Mouse (Mus musculus) heart, adult 8-10 months (tissue): ENCODE measurements around the gene Stx6. TPM values are rescaled to one million over a fixed set of nuclear protein-coding genes. Genes with fewer than 3 reads are reported as not detected.
"Not testable (repeated sequence)": the region's sequence is repeated elsewhere in the genome, so short reads cannot be mapped to it uniquely, and the experiment has no call there.

Experiments used
- DNase-seq: peaks from one replicate; pipeline ENCODE4 v3.0.0; 2022; ENCODE audit warnings: low spot score
- total RNA-seq, 4 experiments: library from RNA; stranded (reverse); gene quantifications; 2 replicates each; pipeline ENCODE4 v1.2.4; 2022

The Stx6 gene
- total RNA-seq, 4 experiments from 2014 or later, result 20.0 to 24.4 (median 23.4) TPM

DNA sequence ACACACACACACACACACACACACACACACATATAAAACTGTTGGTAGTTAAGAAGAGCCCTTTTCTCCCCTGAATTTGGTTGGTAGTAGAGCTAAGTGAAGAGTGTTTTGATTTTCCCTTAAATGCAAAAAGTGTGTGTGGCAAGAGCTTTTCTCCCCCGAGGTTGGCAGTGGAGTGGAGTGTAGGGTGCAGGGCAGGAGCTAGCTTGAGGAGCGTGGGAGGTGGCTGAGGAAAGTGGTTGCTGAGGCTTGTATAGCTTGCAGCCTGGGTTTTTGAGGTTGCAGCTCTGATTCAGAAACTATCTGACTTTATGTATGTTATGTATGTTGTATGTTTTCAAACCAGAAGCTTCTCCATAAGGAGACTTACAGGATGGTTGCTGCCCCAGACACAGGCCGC is 8.9 kb downstream of the Stx6 start:
- DNase-seq, result no peak

DNA sequence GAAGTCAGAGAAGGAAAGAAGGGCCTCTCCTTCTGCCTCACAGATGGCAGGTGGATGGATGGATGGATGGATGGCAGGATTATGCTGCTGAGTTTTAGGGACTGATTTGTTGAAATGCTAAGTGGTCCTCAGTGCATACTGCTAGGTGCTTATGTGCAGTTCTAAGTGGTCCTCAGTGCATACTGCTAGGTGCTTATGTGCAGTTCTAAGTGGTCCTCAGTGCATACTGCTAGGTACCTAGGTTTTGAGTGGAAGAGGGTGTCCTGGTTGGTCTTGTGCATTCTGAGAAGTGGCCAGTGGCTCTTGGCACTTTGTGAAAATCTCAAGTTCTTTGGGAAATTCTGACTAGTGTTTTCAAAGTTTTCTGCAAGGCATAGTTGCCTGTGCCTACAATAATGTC is 11.4 kb downstream of the Stx6 start:
- no peak for DNase-seq

DNA sequence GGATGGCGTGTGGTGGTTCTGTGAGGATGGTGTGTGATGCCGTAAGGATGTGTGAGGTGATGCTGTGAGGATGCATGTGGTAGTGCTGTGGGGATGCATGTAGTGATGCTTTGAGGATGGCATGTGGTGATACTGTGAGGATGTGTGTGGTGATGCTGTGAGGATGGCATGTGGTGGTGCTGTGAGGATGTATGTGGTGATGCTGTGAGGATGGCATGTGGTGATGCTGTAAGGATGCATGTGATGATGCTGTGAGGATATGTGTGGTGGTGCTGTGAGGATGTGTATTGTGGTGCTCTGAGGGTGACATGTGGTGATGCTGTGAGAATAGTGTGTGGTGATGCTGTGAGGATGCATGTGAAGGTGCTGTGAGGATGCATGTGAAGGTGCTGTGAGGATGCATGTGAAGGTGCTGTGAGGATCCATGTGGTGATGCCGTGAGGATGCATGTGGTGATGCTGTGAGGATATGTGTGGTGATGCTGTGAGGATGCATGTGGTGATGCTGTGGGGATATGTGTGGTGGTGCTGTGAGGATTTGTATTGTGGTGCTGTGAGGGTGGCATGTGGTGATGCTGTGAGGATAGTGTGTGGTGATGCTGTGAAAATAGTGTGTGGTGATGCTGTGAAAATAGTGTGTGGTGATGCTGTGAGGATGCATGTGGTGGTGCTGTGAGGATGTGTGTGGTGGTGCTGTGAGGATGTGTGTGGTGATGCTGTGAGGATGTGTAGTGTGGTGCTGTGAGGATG is 14.6 kb downstream of the Stx6 start:
- no peak for DNase-seq

DNA sequence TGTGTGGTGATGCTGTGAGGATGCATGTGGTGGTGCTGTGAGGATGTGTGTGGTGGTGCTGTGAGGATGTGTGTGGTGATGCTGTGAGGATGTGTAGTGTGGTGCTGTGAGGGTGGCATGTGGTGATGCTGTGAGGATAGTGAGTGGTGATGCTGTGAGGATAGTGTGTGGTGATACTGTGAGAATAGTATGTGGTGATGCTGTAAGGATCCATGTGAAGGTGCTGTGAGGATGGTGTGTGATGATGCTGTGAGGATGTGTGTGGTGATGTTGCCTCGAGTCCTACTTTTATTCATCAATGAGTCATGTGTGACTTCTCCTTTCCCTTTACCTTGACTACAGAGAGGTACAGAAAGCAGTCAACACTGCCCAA is 15.1 kb downstream of the Stx6 start:
- not testable (repeated sequence) for DNase-seq

DNA sequence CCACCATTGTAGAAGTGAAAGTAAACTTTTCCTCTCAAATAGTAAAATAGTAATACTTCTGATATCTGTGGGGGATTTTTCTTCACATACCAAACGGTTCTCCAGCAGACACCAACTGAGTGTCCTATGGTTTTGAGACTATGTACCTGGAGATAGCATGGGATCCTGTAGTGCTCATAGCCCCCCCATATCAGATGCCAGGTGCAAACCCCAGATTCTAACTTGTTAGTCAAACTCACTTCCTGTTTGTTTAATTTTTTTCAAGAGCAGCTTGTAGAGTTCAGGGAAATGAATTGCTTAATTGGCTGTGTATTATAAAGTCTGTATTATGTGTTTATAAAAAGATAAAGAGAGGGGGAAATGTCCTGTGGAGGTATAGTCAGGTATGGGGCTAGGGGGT is 15.9 kb downstream of the Stx6 start:
- no peak for DNase-seq

DNA sequence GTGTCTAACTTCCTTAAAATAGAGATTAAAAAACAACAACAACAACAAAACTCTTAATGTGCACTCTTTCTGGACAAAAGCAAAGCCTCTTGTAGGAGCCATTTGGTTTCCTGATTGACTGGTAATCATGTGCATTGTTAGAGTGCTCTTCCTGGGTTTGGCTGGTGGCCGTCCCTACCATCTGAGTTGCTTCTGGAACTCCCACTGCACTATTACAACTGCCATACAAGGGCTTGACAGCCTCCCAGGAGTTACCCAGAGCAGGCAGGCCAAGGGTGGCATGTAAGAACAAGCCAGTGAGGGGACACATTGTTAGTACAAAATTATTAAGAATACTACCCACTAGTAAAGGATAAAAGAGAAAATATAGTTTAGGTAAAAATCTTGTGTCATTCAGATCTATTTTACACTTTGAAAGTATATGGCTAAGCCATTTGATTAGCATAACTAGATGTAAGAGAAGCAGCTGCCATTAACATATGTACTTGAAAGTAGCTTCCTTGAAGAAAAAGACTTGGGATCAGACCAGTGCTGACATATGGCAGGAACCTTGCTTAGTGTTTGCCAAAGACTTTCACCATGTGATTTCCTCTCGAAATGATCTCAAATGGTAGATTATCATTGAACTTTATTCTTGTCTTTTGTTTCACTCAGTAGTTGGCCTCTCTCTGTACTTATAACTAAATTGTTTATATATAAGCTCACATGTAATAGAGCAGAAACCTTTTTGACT is 19.8 kb downstream of the Stx6 start:
- no peak for DNase-seq

DNA sequence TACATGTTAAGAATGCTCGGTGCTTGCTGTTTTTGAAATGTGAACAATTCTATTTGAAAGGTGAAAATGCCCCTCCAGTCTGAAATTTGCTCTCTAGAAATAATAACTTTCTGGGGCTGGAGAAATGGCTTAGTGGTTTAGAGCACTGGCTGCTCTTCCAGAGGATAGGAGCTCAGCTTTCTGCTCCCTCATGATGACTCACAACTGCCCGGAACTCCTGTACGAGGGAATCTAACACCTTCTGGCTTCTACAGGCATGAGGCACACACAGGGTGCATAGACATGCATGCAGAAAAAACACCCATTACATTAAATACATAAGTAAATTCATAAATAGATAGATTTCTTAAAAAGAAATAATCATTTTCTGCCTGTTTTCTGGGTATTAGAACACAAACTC is 25.7 kb downstream of the Stx6 start:
- no peak for DNase-seq

DNA sequence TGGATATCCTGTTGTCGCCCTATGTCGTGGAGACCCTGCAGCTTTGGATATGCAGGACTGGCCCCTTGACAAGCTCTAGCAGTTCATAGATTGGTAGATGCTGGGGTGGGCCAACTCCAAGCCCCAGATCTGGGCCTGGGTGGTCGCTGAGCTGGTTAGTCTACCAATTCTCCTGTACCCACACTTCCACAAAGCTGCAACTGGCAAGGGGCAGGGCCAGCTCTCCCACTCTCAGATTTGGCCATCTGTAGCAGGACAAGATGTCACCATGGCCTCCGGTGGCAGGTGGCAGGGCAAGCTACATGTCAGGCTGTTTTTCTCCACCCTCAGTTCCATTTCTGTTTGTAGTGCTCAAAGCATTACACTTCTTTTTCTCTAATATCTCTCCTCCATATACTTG is 30.1 kb downstream of the Stx6 start:
- DNase-seq, result no peak

DNA sequence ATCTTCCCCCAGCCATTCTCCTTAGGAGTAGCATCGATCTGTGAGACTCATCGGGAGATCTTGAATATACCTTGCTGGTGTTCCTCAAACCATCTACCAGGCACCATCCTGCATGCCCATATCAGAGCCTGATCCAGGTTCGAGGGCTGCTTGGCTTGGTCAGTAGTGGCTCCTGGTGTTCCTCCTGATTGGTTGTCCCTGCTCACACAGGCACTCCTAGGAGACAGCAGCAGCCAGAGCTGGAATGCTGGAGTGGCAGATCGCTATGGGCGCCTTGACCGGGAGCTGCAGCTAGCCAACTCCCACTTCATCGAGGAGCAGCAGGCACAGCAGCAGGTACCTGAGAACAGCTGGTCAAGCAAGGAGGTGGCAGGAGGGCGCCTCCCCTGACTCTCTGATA is 32.7 kb downstream of the Stx6 start:
- DNase-seq, result no peak

DNA sequence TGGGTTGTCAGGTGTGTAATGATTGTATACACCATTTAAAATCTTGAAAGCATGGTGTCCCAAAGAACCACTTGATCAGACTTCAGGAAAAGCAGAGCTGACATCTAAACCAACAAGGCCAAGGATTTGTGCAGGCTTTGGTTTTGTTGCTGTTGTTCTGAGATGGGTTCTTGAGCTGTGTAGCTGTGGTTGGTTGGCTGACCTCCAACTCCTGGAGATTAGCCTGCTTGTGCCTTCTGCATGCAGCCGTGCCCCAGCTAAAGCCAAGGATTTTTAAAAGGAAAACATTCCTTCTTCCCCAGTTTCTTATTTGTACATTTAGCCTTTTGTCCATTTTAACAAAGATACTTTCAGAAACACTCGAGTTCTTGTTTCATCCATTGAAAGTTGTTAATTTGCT is 33.2 kb downstream of the Stx6 start:
- DNase-seq, result peak; percentile 19

DNA sequence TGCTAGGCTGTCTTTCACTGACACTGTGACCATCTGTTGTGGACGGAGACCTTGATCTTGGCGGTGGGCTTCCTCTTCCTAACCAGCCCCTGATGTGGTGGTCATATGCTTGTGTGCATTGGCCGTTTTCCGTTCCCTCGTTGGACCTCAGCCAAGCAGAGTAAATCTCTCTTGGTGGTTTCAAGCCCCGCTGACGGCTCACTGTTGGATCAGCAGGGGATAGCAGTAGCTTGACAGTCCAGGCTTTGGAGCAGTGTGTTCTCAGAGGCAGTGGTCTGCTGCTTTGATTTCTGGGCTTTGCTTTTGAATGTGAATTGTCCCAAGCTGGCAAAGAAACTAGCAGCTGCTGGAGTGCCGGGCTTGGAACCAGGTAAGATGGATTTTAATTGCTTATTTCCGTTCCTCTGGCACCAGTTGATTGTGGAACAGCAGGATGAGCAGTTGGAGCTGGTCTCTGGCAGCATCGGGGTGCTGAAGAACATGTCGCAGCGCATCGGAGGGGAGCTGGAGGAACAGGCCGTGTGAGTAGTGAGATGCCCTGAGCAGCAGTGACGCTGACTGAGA is 34.4 kb downstream of the Stx6 start:
- DNase-seq, result no peak

DNA sequence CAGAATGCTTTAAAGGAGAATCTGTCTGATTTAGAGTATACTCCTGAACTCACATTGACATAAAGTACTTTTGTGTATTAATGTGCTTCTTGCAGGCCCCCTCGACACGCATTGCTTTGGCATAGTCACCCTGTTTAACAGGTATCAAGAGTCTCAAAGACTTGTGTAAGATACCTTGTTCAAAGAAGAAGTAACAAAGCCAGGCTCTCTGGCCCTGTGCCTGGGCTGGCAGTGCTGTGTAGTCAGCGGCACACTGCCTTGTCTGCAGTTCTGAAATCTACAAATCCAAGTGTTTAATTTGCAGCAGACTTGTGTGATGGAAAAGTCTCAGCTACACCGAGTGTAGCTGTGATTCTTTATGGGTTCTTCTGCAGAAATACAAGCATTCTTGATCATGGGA is 38.2 kb downstream of the Stx6 start:
- no peak for DNase-seq

DNA sequence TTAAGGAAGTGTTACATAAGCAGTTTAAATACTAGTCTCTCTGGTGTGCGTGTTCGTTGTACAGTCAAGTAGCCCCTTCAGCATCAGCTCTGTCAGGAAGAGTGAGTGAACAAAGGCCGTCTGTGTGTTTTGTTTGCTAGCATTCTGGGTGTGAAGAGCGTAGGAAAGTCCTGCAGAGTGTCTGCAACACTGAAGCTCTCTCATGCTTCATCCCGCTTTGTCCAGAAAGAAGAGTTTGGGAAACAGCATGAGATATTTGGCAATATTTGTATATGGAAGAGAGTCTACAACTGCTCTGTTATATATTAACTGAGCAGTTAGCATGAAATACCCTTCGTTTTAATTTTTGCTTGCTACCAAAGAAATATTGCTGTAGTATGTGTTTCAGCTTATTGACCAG is 41.0 kb downstream of the Stx6 start:
- no peak for DNase-seq

DNA sequence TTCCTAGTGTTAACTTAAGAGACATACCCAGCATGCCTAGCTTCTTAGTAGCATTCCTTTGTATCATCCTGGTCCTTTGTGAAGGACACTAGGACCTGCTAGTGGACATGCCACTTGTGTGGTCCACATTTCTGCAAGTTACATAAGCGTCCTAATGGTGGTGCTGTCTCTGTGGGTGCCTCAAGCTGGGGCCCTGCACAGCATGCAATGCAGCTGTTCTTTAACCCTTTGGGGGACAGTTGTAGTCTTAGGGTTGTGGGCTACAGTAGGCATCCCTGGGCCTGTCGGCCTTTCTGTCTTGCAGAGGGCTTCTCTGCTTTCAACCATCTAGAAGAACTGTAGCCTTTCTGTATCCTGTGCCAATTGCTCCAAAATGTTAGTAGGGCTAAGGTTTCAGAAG is 42.5 kb downstream of the Stx6 start:
- no peak for DNase-seq

DNA sequence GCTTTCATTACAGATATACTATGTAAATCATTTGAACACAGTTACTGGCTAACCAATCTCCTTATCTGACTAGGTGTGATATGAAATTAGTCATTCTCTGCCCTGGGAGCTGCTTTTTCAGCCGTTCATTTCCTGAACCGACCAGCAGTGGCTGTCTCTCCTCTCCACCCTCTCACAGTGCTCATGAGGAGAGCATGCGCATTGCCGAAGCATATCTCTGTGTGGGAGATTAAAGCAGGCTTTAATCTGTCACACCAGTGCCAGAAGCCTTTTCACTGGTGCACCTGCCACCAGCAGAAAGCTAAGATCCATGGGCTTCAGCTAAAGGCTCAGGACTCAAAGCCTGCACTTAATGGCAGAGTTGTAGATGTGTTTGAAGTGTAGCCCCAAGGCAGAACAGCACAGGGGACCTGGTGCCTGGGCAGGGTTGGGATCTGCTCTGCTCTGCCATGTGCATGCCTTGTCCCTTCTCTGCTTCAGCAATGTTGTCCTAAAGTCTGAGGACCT is 42.9 kb downstream of the Stx6 start:
- DNase-seq, result no peak

DNA sequence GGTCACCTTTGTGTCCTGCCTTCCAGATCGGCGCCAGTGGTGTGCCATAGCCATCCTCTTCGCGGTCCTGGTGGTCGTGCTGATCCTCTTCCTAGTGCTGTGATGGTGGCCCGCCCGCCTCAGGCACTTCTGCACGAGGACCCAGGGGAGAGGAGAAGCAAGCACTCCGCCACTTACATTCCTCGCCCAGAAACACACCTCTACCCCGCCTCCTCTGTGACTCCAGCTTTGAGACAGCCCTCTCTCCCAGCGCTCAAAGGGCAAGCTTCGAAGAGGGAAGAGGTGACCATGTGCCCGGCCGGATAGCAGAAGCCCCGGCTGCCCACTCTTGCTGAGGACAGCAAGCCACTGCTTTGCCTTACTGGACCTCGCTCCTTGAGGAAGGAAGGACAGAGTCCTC is 43.4 kb downstream of the Stx6 start:
- no peak for DNase-seq

DNA sequence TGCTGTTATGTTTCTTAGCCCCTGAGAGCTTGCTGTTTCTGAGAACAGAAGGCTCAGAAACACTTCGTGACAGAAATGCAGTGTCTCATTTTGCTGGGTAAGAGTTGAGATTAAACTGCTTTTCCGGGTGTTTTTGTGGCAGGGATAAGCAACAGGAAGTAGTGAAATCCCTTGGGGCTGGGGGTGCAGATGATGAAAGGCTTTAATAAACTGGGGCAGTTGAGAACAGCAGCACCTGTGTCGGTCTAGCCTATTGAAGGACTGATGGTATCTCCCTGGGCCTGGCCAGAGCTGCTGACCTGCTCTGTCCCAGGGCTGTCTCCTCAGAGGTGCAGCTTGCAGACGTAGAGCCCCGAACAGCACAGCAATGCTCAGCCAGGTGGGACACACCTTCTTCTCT is 44.0 kb downstream of the Stx6 start:
- DNase-seq, result no peak

DNA sequence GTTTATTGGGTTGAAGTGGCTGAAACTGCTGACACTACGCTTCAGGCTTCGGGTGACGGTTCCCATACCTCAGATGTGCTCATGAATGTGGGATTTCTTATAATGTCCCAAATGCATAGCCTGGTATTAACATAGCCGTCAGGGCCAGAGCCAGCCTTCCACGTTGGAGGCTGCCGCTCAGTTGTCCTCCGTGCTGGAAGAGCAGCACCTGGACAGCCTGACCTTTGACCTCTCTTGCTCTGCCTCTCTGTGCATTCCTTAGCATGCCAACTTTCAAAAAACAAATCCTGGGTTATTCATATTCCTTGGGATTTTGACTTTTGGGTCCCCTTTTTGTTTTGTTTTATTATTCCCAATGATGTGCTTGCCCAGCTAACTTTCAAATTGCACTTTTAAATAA is 44.6 kb downstream of the Stx6 start:
- DNase-seq, result no peak

DNA sequence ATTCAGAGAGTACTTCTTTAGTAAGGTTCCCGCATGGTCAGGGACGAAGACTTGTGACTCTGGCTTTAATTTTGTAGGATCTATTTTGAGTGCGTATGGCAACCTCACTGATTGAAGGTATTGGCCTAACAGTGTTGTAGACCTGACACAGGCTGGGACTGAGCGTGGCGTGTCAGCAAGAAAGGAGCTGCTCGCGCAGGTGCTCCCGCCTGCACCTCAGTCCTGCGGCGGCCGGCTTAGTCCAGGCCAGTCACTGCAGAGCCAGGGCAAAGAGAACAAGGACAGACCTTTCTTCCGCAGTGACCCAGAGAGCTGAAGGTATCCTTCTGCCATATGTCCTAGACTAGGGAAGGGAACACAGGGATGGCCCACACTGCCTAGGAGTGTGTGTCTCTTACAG is 45.4 kb downstream of the Stx6 start:
- DNase-seq, result no peak

DNA sequence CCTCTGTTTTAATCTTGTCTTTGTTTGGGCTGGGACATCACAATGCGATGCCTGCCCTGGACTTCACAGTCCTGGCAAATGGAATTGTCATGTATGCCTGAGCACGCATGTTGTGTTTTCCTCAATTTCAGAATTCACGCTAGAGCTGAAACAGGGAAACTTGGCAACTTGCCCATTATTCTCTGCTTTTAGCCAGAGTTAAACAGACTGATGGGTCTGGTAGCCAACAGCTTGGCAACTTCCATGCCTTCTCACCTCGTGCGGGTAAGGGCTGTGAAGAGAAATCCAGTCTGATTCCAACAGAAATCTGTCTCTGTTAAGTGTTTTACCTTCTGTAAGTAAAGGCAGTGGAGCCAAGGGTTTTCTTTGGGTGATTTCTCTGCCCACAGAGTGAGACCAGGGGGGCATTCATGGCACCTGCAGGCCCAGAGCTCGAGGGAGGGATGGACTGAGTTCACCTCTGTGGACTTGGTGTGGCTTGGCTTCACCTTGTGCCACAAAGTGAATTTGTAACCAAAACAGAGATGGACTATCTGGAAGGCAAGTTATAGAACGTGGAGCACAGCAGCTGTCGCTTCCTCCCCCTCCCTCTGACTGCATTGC is 46.1 kb downstream of the Stx6 start:
- no peak for DNase-seq

DNA sequence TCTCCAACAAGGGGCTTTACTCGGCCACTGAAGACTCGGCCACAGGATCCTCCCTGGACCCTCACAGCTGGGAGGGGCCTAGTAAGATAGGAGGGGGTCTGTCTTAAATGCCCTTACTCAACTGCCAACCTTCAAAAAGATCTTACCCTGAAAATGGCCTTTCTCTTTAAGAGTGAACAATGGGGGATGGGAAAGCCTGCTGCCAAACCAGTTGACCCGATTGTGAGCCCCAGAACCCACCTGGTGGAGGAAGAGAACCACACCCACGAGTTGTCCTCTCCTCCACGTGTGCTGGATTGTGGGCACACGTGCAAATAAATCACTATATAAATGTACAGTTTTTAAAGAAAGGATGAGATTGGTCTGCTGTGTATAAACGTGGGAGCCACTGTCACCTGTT is 46.8 kb downstream of the Stx6 start:
- no peak for DNase-seq

DNA sequence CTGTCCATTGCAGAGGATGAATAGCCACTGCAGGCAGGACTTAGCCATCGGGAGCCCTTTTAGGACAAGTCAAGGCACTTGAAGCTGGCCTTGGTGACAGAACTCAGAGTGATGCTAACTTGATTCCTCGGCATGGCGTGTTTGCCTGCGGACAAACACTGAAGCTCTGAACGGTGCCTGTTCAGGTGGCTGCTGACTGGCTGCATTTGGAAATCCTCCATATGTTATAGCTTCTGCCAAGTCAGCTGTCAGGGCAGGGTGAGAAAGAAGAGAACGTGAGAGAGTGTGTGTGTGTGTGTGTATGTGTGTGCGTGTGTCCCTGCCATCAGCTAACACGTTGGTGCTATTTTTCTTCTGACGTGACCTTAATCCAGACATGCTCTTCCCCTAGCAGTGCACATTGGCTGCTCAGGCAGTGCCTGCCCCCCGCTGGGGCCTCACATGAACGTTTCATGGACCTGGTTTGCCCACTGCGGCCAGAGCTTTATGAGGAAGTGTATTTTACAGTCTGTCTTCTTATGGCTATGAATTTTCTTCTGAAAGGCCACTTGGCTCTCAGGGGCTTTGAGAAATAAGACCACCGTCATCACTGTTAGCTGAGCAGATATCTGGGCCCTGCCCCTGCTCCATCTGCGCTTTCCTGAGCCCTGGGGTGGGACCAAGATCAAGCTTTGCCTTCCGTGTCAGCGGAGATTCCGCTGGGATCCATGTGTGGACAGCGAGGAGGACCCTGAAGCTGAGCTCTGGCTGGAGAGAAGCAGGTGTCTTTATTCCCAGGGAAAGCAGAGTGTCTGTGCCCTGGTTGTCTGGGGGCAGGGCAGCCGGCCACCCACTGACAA is 47.5 kb downstream of the Stx6 start:
- DNase-seq, result no peak
